Mouse (Mus musculus) midbrain, embryonic 12.5 days (tissue): ENCODE measurements around the gene Vapa. TPM values are rescaled to one million over a fixed set of nuclear protein-coding genes. Genes with fewer than 3 reads are reported as not detected.

Experiments
- polyA plus RNA-seq: library from polyadenylated mRNA; unstranded; fragments of >200 nt; fragmentation: Nextera tagmentation; extraction: Ambion mirVana; gene quantifications from 2 replicates; pipeline ENCODE4 v1.2.1, GENCODE M21; 2016

Vapa gene
- polyA plus RNA-seq, 1 experiment from 2014 or later: 238 TPM

Other genes with a start within 250 kb of the Vapa start
- 0.27 TPM in 1 of 2 replicates, not detected in the other for gene Tmem232, start 72.8 kb downstream of the Vapa start, polyA plus RNA-seq
- gene Txndc2, start 28.6 kb upstream of the Vapa start, polyA plus RNA-seq: 0.09 and 0.21 TPM in 2 replicates
- 64.8 and 72.0 TPM in 2 replicates for gene Rab31, start 159.2 kb upstream of the Vapa start, polyA plus RNA-seq
- 54.9 and 63.7 TPM in 2 replicates for gene Ppp4r1, start 169.0 kb upstream of the Vapa start, polyA plus RNA-seq